Mouse (Mus musculus): ENCODE data around the gene Prelp. TPM values are rescaled to one million over a fixed set of nuclear protein-coding genes. Genes with fewer than 3 reads are reported as not detected.

The Prelp gene
- total and polyA plus RNA-seq, 3 experiments, result 29.0 to 52.1 (median 34.4) TPM

- Histone ChIP-seq H3K27ac (no peak overlapping the region), H3K4me1 (ENCODE audit: control insufficient read depth, insufficient read depth, low read length) (no peaks in the 10 kb centered on the region; the same call in 1 of the 2 replicates), H3K9ac (ENCODE audit: low read depth, low read length) (no peak overlapping the region), H3K27me3 (ENCODE audit: control insufficient read depth, insufficient read depth, low read length) (no peaks in the 10 kb centered on the region), H3K79me2 (replicated peaks; ENCODE audit: control insufficient read depth, insufficient read depth, low read length) (no peaks in the 10 kb centered on the region), H3K4me3 (no peak overlapping the region), H3K36me3 (ENCODE audit: control insufficient read depth, insufficient read depth, low read length) (no peaks in the 10 kb centered on the region)
- WGBS, result 88% methylated on average over 3 of the region's 3 CpGs
- intact Hi-C loops (cut with DNase I), result no loop called here
- DNase-seq, result no peak
- TF ChIP-seq CTCF (IDR thresholded peaks at IDR 0.05) (no peak), EP300 (IDR thresholded peaks at IDR 0.05; ENCODE audit: insufficient read depth, low read depth, low read length) (no peak), POLR2A (IDR thresholded peaks at IDR 0.05; ENCODE audit: insufficient read depth, low read depth, low read length) (no peak)
These were observed 19.4 kb upstream of the Prelp start for GRCm38 (mm10) chr1:133940481-133941092.

GRCm38 (mm10) chr1:133939708-133940107 lies 18.5 kb upstream of the Prelp start:
- Histone ChIP-seq H3K79me2 (replicated peaks; ENCODE audit: control insufficient read depth, insufficient read depth, low read length) (no peaks in the 10 kb centered on the region), H3K36me3 (ENCODE audit: control insufficient read depth, insufficient read depth, low read length) (no peaks in the 10 kb centered on the region)
- 89% methylated on average over 8 of the region's 8 CpGs for WGBS

GRCm38 (mm10) chr1:133936169-133936568 lies 15.0 kb upstream of the Prelp start:
- H3K36me3 ChIP-seq (ENCODE audit: control insufficient read depth, insufficient read depth, low read length), result no peaks in the 10 kb centered on the region
- H3K27ac ChIP-seq, result no peak overlapping the region
- no peaks in the 10 kb centered on the region for H3K27me3 ChIP-seq (ENCODE audit: control insufficient read depth, insufficient read depth, low read length)
- 76% methylated on average over 3 of the region's 3 CpGs for WGBS
- no peak for DNase-seq
- H3K4me1 ChIP-seq (ENCODE audit: control insufficient read depth, insufficient read depth, low read length), result peaks cover 14% of the 10 kb centered on the region
- no peaks in the 10 kb centered on the region for H3K79me2 ChIP-seq (replicated peaks; ENCODE audit: control insufficient read depth, insufficient read depth, low read length)
- intact Hi-C loops (cut with DNase I), result no loop called here
- H3K9ac ChIP-seq (ENCODE audit: low read depth, low read length), result no peak overlapping the region
- TF ChIP-seq CTCF (IDR thresholded peaks at IDR 0.05), result peak; percentile 11; the same call in 1 of the 2 replicates
- no peak for TF ChIP-seq EP300 (IDR thresholded peaks at IDR 0.05; ENCODE audit: insufficient read depth, low read depth, low read length)
- TF ChIP-seq POLR2A (IDR thresholded peaks at IDR 0.05; ENCODE audit: insufficient read depth, low read depth, low read length), result no peak
- no peak overlapping the region for H3K4me3 ChIP-seq

More at GRCm38 (mm10) chr1:133939708-133940107, 18.5 kb upstream of the Prelp start:
- no peak overlapping the region for H3K4me3 ChIP-seq
- intact Hi-C loops (cut with DNase I), result no loop called here
- H3K27ac ChIP-seq, result no peak overlapping the region
- H3K4me1 ChIP-seq (ENCODE audit: control insufficient read depth, insufficient read depth, low read length), result peaks cover 2% of the 10 kb centered on the region; the same call in 1 of the 2 replicates
- no peak for TF ChIP-seq EP300 (IDR thresholded peaks at IDR 0.05; ENCODE audit: insufficient read depth, low read depth, low read length)
- no peak for TF ChIP-seq POLR2A (IDR thresholded peaks at IDR 0.05; ENCODE audit: insufficient read depth, low read depth, low read length)
- TF ChIP-seq CTCF (IDR thresholded peaks at IDR 0.05), result no peak
- H3K27me3 ChIP-seq (ENCODE audit: control insufficient read depth, insufficient read depth, low read length), result no peaks in the 10 kb centered on the region
- H3K9ac ChIP-seq (ENCODE audit: low read depth, low read length), result no peak overlapping the region
- DNase-seq, result no peak

- intact Hi-C loops (cut with DNase I), result no loop called here
- TF ChIP-seq EP300 (IDR thresholded peaks at IDR 0.05; ENCODE audit: insufficient read depth, low read depth, low read length) (peak; percentile 56; the same call in 1 of the 2 replicates), CTCF (IDR thresholded peaks at IDR 0.05) (no peak), POLR2A (IDR thresholded peaks at IDR 0.05; ENCODE audit: insufficient read depth, low read depth, low read length) (no peak)
- WGBS, result 43% methylated on average over 10 of the region's 10 CpGs
- Histone ChIP-seq H3K27ac (peak overlapping the region; percentile 20; the same call in 1 of the 2 replicates), H3K4me1 (ENCODE audit: control insufficient read depth, insufficient read depth, low read length) (peaks cover 14% of the 10 kb centered on the region), H3K79me2 (replicated peaks; ENCODE audit: control insufficient read depth, insufficient read depth, low read length) (no peaks in the 10 kb centered on the region), H3K4me3 (no peak overlapping the region), H3K9ac (ENCODE audit: low read depth, low read length) (no peak overlapping the region), H3K27me3 (ENCODE audit: control insufficient read depth, insufficient read depth, low read length) (no peaks in the 10 kb centered on the region), H3K36me3 (ENCODE audit: control insufficient read depth, insufficient read depth, low read length) (no peaks in the 10 kb centered on the region)
- DNase-seq, result peak in 1 of 2 experiments; percentile 62
These were observed 13.2 kb upstream of the Prelp start for GRCm38 (mm10) chr1:133934354-133934963.

- Histone ChIP-seq H3K9ac (ENCODE audit: low read depth, low read length) (no peak overlapping the region), H3K4me1 (ENCODE audit: control insufficient read depth, insufficient read depth, low read length) (peaks cover 14% of the 10 kb centered on the region), H3K36me3 (ENCODE audit: control insufficient read depth, insufficient read depth, low read length) (no peaks in the 10 kb centered on the region), H3K27ac (no peak overlapping the region; the same call in 1 of the 2 replicates), H3K79me2 (replicated peaks; ENCODE audit: control insufficient read depth, insufficient read depth, low read length) (no peaks in the 10 kb centered on the region), H3K27me3 (ENCODE audit: control insufficient read depth, insufficient read depth, low read length) (no peaks in the 10 kb centered on the region), H3K4me3 (no peak overlapping the region)
- DNase-seq, result no peak
- intact Hi-C loops (cut with DNase I), result no loop called here
- TF ChIP-seq EP300 (IDR thresholded peaks at IDR 0.05; ENCODE audit: insufficient read depth, low read depth, low read length), result no peak
- no peak for TF ChIP-seq CTCF (IDR thresholded peaks at IDR 0.05)
- TF ChIP-seq POLR2A (IDR thresholded peaks at IDR 0.05; ENCODE audit: insufficient read depth, low read depth, low read length), result no peak
- WGBS, result 63% methylated on average over 14 of the region's 14 CpGs
These were observed 12.3 kb upstream of the Prelp start for GRCm38 (mm10) chr1:133933301-133934195.
